Mouse (Mus musculus) megakaryocyte, embryonic 14.5 days (primary cell): ENCODE results near the gene Acsl3.

Experiments
- FLI1 ChIP-seq: IDR thresholded peaks from 2 replicates; pipeline ENCODE4 v1.6.1; 2012; ENCODE audit warnings: low read length, inconsistent platforms, mixed read lengths
- GATA1 ChIP-seq: IDR thresholded peaks from 3 replicates; pipeline ENCODE4 v1.6.1; 2012; ENCODE audit warnings: mixed read lengths, low read length, inconsistent platforms, borderline replicate concordance

DNA sequence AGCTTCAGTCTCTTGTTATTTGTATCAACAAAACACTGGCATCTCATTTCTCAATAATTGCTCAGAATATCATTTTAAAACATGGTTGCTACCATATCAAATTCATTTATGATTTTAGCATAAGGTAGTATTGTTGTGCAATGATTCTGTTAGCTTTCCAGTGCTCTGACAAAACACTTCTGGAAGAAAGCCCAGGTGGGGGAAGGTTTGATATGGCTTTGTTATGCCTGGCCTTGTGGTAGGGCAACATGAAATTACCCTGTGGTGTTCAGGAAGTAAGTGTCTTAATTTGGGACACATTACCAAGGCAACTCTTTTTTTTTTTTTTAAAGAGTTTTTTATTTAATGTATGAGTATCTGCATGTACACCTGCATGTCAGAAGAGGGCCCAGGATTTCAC is 52.4 kb downstream of the Acsl3 start:
- no peak for TF ChIP-seq GATA1
- no peak for TF ChIP-seq FLI1
